In genomic region chr3:113280285-113280684, GRCm38 (mm10) we compare ENCODE assay signal across 15 mouse cellular contexts. TPM values are rescaled to one million over a fixed set of nuclear protein-coding genes. Genes with fewer than 3 reads are reported as not detected.
"Had no signal": no experiment of that assay in that cellular context is flagged by ENCODE, and none has a peak within 500 bp of the region (broad histone marks: within the 10 kb centered on the region; RNA-seq: fewer than 3 reads in every experiment).

No protein-coding gene starts in this region.

RNA-seq across cellular contexts. Expression of gene Amy2a4, which starts 11.0 kb away (rescaled TPM):
- polyA plus RNA-seq: heart, embryonic 10.5 days; heart, embryonic 12.5 days; heart, embryonic 14.5 days; hindbrain, embryonic 12.5 days; hindbrain, embryonic 14.5 days; hindbrain, embryonic 16.5 days; inflammation-experienced regulatory T-cells, adult 6 months; kidney, embryonic 14.5 days; kidney, embryonic 16.5 days; limb, embryonic 10.5 days; liver, adult 2 months had no signal

RNA-seq across cellular contexts. Expression of gene Amy2a5, which starts 21.6 kb away (rescaled TPM):
- polyA plus RNA-seq: frontal cortex, adult 2 months; heart, embryonic 10.5 days; heart, embryonic 12.5 days; heart, embryonic 14.5 days; heart, embryonic 16.5 days; hindbrain, embryonic 12.5 days; inflammation-experienced regulatory T-cells, adult 6 months; kidney, embryonic 14.5 days; limb, embryonic 10.5 days; limb, embryonic 13.5 days; limb, embryonic 15.5 days had no signal

RNA-seq across cellular contexts. Expression of gene Amy2a3, which starts 43.6 kb away (rescaled TPM):
- polyA plus RNA-seq: heart, embryonic 10.5 days; heart, embryonic 12.5 days; heart, embryonic 14.5 days; hindbrain, embryonic 12.5 days; hindbrain, embryonic 14.5 days; hindbrain, embryonic 16.5 days; inflammation-experienced regulatory T-cells, adult 6 months; kidney, embryonic 14.5 days; kidney, embryonic 16.5 days; limb, embryonic 10.5 days; liver, adult 2 months had no signal
